Mouse (Mus musculus) megakaryocyte, embryonic 14.5 days (primary cell): ENCODE measurements around the gene H2-Eb2. TPM values are rescaled to one million over a fixed set of nuclear protein-coding genes. Genes with fewer than 3 reads are reported as not detected.
A peak's percentile ranks its signal among the peaks of the same experiment; 100 is the strongest.
"Not testable (repeated sequence)": the region's sequence is repeated elsewhere in the genome, so short reads cannot be mapped to it uniquely, and the experiment has no call there.

ENCODE experiments used
- H3K27me3 ChIP-seq: replicated peaks from 2 replicates; pipeline ENCODE3; 2012; ENCODE audit warnings: inconsistent platforms
- H3K36me3 ChIP-seq: replicated peaks from 2 replicates; pipeline ENCODE3; 2012; ENCODE audit warnings: low read length, inconsistent platforms, mixed read lengths
- H3K4me1 ChIP-seq: 2 replicates; pipeline ENCODE4 v1.6.1; 2012; ENCODE audit warnings: inconsistent platforms
- H3K4me3 ChIP-seq: replicated peaks from 2 replicates; pipeline ENCODE3; 2012; ENCODE audit warnings: moderate library complexity, mild to moderate bottlenecking, inconsistent platforms
- H3K9me3 ChIP-seq: 2 replicates; pipeline ENCODE4 v1.6.1; 2012; ENCODE audit warnings: inconsistent platforms
- FLI1 ChIP-seq: IDR thresholded peaks from 2 replicates; pipeline ENCODE4 v1.6.1; 2012; ENCODE audit warnings: low read length, inconsistent platforms, mixed read lengths
- GATA1 ChIP-seq: IDR thresholded peaks from 3 replicates; pipeline ENCODE4 v1.6.1; 2012; ENCODE audit warnings: mixed read lengths, low read length, inconsistent platforms, borderline replicate concordance
- polyA plus RNA-seq: library from polyadenylated mRNA; stranded (reverse); fragments of >175 nt; gene quantifications from 2 replicates; pipeline ENCODE4 v1.2.3, GENCODE M21; 2012; ENCODE audit warnings: low replicate concordance; ENCODE audit not compliant: insufficient read depth

H2-Eb2 gene
- polyA plus RNA-seq, 1 experiment: not detected

- peaks cover 33% of the 10 kb centered on the region for H3K4me1 ChIP-seq
- H3K4me3 ChIP-seq: no peak overlapping the region
- TF ChIP-seq FLI1 (no peak), GATA1 (no peak)
- no peaks in the 10 kb centered on the region for H3K36me3 ChIP-seq
- no peaks in the 10 kb centered on the region for H3K9me3 ChIP-seq
- H3K27me3 ChIP-seq: peaks cover 4% of the 10 kb centered on the region
These were observed 21.7 kb upstream of the H2-Eb2 start for GRCm38 (mm10) chr17:34303789-34304188.

- Histone ChIP-seq H3K27me3 (peaks cover 4% of the 10 kb centered on the region), H3K4me3 (no peak overlapping the region), H3K9me3 (peaks cover 7% of the 10 kb centered on the region), H3K4me1 (peaks cover 33% of the 10 kb centered on the region), H3K36me3 (no peaks in the 10 kb centered on the region)
- TF ChIP-seq FLI1: no peak
- no peak for TF ChIP-seq GATA1
These were observed 20.7 kb upstream of the H2-Eb2 start for GRCm38 (mm10) chr17:34304751-34305150.

GRCm38 (mm10) chr17:34305380-34306030 is 20.0 kb upstream of the H2-Eb2 start, which contains the start of gene H2-Eb1:
Gene H2-Eb1, plus strand, starts transcription at chr17:34305867.
- peak within 1 kb of the TSS; percentile 46 for H3K4me3 ChIP-seq
- TF ChIP-seq GATA1 (no peak), FLI1 (no peak)
- peaks cover 33% of the 10 kb centered on the region for H3K4me1 ChIP-seq

DNA sequence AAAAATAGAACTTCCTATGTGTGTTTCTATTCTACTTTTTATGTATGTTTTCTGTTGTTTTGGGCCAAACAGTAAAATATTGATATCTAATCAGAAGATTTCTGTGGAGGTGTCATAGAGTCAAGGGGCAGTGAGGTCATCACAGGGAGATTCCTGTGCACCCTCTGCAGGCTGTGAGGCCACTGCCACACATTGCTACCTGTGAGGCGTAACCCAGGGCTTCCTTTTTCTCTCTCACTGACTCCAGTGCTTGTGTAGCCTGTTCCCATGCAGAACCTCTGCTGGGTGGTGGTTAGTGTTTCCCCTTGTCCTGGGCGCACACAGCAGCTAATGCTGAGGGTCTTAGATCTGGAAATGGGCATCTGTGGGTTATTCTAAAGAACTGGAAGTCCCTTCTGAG is 19.1 kb upstream of the H2-Eb2 start:
- TF ChIP-seq GATA1: no peak
- TF ChIP-seq FLI1: no peak
- no peaks in the 10 kb centered on the region for H3K36me3 ChIP-seq
- peak overlapping the region; percentile 46 for H3K4me3 ChIP-seq
- peaks cover 30% of the 10 kb centered on the region for H3K4me1 ChIP-seq
- peaks cover 11% of the 10 kb centered on the region for H3K9me3 ChIP-seq
- peaks cover 2% of the 10 kb centered on the region for H3K27me3 ChIP-seq

More at GRCm38 (mm10) chr17:34305380-34306030, 20.0 kb upstream of the H2-Eb2 start, which contains the start of gene H2-Eb1:
- H3K27me3 ChIP-seq: peaks cover 4% of the 10 kb centered on the region
- peaks cover 11% of the 10 kb centered on the region for H3K9me3 ChIP-seq
- H3K36me3 ChIP-seq: no peaks in the 10 kb centered on the region

DNA sequence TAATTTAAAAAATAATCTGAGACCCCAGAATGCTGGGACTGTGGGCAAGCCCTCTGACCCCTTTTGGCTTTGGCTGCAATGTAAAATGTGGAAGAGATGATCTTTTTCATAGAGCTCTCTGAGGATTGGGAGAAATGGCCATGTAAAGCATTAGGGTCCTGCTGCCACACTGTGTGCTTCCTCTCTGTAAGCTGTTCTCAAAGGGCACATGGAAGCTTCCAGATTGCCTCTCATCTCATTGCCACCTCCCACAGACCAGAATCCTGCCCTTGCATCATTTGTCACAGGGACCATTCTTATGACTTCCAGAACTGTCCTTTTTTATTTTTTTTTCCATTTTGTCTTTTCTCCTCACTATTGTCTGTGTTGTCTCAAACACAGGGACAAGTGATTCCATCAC is 18.2 kb upstream of the H2-Eb2 start:
- TF ChIP-seq GATA1: no peak
- no peak for TF ChIP-seq FLI1
- Histone ChIP-seq H3K9me3 (peaks cover 11% of the 10 kb centered on the region), H3K36me3 (no peaks in the 10 kb centered on the region), H3K4me3 (no peak overlapping the region), H3K27me3 (no peaks in the 10 kb centered on the region), H3K4me1 (peaks cover 33% of the 10 kb centered on the region)

DNA sequence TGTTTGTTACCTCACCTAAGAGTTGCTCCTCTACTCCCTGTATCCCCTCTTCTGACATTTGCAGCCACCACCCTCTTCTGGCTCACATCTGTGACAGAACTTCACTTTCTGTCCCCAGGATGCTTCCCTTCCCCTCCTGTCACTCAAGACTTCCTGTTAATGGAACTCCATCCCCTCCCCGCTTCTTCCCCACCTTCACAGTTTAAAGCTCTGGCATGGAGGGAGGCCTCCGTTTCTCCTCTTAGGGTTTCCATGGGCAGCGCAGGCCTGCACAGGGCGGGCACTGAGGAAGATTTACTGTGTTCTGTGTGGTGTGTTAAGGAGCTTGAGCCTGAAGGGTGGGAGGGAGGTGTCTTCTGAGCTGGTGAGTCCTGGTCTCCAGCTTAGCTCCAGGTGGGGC is 17.3 kb upstream of the H2-Eb2 start:
- TF ChIP-seq GATA1: no peak
- TF ChIP-seq FLI1: no peak
- H3K27me3 ChIP-seq: no peaks in the 10 kb centered on the region
- peaks cover 11% of the 10 kb centered on the region for H3K9me3 ChIP-seq
- H3K36me3 ChIP-seq: no peaks in the 10 kb centered on the region
- peaks cover 34% of the 10 kb centered on the region for H3K4me1 ChIP-seq
- no peak overlapping the region for H3K4me3 ChIP-seq

DNA sequence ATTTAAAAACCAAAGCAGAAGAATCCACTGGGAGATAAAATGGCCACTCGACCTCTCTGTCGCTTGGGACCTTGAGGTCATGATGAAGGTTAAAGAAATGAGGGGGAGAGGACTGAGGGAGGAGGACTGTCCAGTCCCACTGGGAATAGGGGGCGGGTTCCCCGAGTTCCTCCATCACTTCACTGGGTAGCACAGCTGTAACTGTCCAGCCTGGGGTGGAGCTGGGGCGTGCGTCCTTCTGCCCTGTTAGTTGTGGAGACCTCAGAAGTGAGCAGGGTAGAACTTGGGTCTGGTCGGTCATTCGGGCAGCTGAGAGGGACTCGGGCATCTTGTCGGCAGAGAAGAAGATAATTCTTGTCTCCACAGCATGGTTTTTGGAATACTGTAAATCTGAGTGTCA is 16.2 kb upstream of the H2-Eb2 start:
- Histone ChIP-seq H3K36me3 (no peaks in the 10 kb centered on the region), H3K4me1 (peaks cover 37% of the 10 kb centered on the region), H3K4me3 (peak overlapping the region; percentile 86), H3K9me3 (peaks cover 11% of the 10 kb centered on the region), H3K27me3 (peaks cover 5% of the 10 kb centered on the region)
- TF ChIP-seq GATA1: no peak
- no peak for TF ChIP-seq FLI1

DNA sequence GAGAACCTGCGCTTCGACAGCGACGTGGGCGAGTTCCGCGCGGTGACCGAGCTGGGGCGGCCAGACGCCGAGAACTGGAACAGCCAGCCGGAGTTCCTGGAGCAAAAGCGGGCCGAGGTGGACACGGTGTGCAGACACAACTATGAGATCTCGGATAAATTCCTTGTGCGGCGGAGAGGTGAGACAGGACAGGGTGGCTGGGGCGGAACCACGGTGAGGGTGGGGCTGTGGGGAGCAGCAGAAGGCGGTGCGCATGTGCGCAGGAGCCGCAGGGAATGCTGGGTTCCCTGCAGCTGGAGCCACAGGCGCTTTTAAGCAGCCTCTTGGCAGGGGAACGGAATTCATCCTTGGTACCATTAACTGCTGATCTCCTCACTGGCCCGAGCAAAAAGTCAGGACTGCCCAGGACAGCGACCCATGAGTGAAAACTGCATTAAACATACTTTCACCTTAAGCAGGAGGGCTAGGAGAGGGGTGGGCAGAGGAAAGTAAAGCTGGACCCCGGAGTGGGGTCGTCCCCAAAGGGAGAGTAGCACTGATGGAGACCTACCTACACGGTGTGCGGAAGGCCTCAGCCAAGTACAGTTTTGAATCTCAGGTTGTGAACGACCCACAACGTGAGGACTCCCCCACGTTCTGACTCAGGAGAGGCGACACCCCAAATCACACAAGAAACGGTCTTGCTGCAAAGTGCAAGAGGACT is 15.6 kb upstream of the H2-Eb2 start:
- Histone ChIP-seq H3K36me3 (no peaks in the 10 kb centered on the region), H3K9me3 (peaks cover 11% of the 10 kb centered on the region), H3K27me3 (peaks cover 10% of the 10 kb centered on the region), H3K4me1 (peaks cover 38% of the 10 kb centered on the region), H3K4me3 (peak overlapping the region; percentile 86)
- TF ChIP-seq FLI1 (no peak), GATA1 (no peak)

DNA sequence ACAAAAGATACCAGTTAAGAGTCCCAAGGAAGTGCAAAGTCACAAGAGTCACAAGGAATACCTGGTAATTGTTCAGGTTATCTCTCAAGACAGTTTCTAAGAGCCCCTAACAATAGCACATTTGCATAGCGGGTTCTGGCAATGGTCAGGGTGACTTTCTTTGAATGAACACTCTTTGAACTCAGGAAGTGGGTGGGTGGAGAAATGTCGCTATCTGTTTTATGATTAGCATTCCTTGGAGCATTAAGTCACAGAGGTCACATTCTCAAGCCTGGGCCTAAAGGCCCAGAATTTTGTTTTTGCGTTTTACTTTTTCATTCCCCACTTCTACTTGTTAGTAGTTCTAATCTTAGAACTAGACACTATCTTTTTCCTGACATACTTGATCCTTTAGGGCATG is 14.9 kb upstream of the H2-Eb2 start:
- H3K4me3 ChIP-seq, H3K36me3 ChIP-seq, H3K27me3 ChIP-seq: not testable (repeated sequence)
- H3K4me1 ChIP-seq: peaks cover 40% of the 10 kb centered on the region
- H3K9me3 ChIP-seq: peaks cover 11% of the 10 kb centered on the region

DNA sequence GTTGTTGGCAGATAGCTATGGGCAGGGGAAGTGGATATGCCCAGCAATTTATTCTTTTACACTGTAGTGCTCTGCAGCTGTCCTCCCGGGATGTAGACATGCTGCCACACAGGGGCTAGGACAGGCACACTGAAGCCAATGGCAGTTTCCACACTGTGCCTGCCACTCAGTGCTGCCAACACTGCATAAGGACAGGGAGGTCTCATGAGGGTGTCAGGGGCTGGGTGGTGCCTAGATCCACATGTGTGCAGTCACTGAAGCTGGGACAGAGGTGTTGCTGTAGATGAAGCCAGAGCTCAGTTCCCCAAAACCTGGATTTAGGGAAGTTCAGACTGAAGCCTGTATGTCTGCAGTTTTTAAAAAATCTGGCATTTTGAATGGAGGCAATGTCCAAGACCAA is 13.3 kb upstream of the H2-Eb2 start:
- H3K4me1 ChIP-seq: peaks cover 40% of the 10 kb centered on the region
- H3K4me3 ChIP-seq: no peak overlapping the region
- TF ChIP-seq FLI1 (no peak), GATA1 (no peak)
- H3K36me3 ChIP-seq: no peaks in the 10 kb centered on the region
- H3K9me3 ChIP-seq: peaks cover 11% of the 10 kb centered on the region
- peaks cover 10% of the 10 kb centered on the region for H3K27me3 ChIP-seq
